Mouse (Mus musculus): ENCODE results near the gene Eif4e1b.

DNA sequence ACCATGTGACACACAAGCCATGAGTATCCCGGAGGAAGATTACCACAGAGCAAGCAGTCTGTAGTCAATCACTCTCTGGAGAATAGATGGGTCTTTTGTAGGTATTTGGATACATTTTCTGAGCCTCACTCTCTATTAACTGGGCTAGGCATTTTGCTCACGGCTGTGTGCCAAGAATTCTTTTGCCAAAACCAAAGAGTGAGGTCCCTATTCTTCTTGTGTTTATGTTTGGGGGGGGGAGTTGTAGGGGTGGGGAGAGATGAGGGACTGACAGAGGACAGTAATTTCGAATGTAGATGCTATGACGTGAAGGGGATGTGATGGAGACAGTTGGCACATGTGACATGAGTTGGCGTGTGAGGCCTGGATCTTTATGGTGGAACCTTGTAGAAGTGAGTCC is 53.3 kb downstream of the Eif4e1b start:
- TF ChIP-seq GATA1 (IDR thresholded peaks at IDR 0.05; ENCODE audit: borderline replicate concordance, low read length) (no peak), FLI1 (IDR thresholded peaks at IDR 0.05; ENCODE audit: low read length) (no peak)

Measured in megakaryocyte, embryonic 14.5 days (primary cell).